Mouse (Mus musculus) 3T3-L1 (cell line): ENCODE measurements around the gene Atxn3.
A peak's percentile ranks its signal among the peaks of the same experiment; 100 is the strongest.
"Not testable (repeated sequence)": the region's sequence is repeated elsewhere in the genome, so short reads cannot be mapped to it uniquely, and the experiment has no call there.

Source experiments
- DNase-seq: peaks from one replicate; pipeline ENCODE4 v3.0.0-alpha.2; 2015; ENCODE audit warnings: low read depth, low spot score

Gene Atxn3

DNA sequence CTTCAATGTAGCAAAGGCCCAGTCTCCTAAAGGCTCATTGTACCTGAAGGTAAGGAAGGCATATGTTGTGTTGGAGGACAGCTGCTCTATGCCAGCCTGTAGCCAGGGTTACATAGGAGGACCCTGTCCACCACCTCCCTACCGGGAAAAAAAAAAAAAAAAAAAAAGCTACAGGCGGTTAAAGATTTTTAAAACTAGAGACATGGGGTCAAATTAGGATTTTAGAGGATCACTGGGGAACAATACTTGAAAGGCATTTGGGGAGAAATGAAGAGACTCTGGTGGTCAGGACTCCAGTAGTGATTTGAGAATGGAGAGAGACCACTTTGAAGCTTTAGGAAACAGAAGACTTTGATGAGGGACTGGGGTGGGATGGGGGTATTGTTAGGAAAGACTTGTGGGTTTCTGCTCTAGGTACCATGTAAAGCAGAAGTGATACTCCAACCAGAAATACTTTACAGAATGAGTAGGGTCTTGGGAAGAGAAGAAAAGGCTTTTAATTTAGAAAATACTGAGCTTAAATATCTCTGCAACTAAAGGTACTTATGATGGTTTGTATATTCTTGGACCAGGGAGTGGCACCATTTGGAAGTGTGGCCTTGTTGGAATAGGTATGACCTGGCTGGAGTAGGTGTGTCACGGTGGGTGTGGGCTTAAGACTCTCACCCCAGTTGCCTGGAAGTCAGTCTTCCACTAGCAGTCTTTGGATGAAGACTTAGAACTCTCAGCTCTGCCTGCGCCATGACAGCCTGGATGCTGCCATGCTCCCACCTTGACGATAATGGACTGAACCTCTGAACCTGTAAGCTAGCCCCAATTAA lies 1.1 kb upstream of the Atxn3 start:
- not testable (repeated sequence) for DNase-seq

DNA sequence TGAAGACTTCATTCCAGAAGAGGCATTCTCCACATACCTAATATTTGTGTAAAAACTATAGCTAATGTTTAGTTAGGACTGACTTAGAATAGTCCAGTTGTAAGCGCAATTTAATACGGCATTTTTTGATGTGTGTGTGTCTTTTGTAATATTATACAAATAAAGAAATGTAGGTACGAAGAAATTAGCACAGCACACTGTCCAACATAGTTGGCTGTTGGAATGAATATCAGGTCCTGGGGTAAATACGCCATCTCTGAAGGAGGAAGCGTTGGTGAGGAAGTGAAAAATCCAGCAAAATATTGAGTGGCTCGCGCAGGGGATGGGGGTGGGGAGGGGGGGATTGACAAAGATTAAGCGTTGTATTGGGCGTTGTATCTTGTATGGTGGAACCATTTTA lies 510 bp upstream of the Atxn3 start:
- DNase-seq, result no peak

DNA sequence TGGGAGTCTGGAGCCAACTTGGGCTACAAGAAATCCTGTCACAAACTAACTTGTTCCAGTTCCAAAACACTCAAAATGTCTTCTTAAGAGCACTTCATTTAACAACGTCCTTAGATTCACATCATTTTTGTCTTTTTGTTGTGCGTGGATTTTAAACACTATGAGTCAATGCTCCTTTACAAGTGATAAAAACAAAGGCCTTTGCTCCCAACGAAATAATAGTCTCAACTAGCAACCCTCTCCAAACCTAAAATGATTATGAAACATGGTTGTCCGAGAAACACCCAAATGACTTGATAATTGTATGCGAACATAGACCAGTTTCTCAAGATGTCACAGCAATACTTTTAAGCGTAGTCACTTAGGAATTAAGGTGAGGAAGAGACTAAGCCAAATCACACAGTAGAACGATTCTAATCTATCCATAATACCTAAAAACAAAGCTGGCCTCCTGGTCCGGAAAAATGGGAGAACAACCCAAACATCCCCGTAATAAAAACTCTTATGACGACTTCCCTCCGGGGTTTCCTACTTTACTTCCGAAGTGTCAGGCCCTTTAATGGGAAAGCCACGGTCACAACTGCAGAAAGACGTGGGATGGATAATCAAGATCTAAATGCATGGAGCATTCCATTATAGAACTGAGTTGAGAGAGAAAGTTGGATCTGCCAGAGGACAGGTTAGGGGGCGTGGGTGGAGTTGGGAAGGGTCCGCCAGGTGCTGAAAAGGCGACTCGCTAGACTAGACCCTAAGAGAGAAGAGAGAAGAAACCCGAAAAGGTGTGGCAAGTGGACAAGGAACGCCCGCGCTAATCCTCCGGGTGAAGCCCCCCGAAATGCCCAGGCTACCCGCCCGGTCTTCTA lies 736 bp downstream of the Atxn3 start:
- peak; percentile 56 for DNase-seq

DNA sequence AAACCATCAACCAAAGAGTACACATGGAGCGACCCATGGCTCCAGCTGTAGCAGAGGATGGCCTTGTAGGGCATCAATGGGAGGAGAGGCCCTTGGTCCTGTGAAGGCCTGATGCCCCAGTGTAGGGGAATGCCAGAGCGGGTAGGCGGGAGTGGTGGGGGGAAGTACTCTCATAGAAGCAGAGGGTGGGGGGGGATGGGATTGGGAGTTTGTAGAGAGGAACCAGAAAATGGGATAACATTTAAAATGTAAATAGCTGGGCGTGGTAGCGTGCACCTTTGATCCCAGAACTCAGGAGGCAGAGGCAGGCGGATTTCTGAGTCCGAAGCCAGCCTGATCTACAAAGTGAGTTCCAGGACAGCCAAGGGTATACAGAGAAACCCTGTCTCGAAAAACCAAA lies 2.2 kb downstream of the Atxn3 start:
- DNase-seq, result not testable (repeated sequence)

DNA sequence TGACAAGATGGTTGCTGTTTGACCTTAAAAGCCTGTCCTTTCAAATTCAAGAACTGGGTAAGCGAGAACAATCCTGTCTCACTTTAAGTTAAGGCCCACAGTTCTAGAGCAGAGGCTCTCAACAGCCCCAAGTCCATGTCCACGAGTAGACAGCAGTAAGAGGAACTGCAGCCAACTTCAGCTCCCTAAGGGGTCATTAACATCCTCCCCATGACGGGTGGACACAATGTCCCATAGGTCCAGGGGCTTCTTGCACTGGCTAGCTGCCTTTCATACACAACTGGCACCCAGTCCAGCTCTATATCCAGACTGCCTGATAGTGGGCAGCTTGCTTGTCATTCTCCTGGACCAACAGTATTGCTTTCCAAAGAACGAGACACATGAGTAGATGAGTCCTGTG lies 9.2 kb downstream of the Atxn3 start:
- DNase-seq, result no peak

DNA sequence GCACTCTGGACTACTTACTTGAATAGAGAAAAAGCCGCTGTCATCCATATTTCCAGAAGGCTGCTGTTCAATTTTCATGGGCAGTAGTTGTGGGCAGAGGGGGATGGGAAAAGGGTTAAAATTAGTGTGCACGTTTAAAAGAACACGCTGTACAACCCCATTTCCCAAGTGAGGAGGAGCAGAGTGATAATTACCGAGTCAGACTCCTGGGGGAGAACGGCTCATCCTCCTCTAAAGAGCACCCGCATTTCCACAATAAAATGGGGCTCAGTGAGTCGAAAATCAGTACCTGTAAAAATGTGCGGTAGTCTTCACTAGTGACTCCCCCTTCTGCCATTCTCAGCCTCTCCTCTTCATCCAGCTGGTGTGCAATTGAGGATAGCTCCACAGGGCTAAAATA lies 10.1 kb downstream of the Atxn3 start:
- no peak for DNase-seq

DNA sequence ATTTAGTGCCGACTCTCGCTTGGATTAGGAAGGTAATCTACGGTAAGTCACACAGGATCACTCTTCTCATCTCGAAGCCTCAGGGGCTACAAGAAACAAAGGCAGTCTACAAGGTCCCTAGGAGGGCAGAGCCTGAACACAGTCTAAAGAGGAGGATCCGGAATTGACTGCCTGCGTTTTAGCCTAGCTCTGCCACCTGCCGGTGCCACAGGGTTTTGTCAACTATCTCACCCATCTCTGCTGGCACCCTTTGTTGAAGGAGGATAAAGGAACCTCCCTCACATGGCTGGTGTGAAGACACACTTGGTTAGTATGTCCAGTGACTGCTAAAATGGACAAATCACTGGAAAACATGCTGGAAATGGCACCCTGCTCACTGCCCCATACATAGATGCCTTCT lies 20.5 kb downstream of the Atxn3 start:
- DNase-seq, result no peak

DNA sequence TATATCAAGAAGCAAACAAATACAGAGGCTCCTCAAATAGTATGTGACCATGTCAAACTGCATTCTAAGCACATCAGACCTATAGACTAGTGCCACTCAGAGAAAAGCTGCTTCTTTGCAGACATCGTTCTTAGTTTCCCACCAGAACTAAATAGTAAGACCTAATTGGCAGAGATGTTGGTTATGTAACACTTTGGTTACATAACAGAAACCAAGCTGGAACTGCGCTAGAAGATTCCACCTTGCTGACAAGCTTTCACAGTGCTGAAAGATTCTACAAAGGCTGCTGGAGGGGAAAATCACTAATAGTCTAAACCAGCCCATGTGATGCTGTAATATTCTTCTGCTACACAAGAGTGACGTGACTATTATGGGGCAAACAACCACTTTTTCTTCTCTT lies 22.8 kb downstream of the Atxn3 start:
- no peak for DNase-seq

DNA sequence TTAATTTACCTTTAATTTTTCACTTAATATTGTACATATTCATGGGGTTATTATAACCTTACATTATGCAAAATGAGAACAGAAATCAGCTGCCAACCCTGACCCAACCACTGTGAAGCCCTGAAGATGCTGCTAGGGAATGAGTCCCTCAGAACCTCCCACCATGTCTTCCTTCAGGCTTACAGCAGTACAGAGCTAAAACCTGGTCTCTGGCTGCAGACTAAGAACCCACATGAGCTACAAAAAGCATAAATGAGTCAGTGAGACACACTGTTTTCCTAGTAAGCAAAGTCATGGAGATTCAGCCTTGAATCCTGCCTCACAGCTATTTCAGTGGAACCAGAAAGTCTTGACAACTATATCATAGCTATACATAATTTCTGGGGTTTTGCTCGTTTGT lies 29.6 kb downstream of the Atxn3 start:
- DNase-seq, result no peak

DNA sequence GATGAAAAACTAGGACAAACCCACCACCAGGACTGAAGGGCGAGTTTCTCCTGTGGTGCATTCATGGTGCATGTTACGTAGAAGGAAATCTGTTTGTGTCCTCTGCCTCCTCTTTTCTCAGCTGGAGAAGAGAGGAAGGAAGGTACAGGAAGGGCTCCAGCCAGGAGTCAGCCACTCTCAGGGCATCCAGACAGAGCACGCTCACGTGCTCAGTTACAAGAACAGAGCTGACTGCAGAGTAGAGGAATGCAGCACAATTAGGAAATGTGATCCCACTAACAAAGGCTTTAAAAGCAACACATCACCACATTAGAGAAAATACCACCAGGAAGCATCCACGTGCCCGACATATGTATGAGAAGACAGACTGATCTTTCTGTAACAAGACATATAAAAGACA lies 35.7 kb downstream of the Atxn3 start:
- DNase-seq, result no peak

DNA sequence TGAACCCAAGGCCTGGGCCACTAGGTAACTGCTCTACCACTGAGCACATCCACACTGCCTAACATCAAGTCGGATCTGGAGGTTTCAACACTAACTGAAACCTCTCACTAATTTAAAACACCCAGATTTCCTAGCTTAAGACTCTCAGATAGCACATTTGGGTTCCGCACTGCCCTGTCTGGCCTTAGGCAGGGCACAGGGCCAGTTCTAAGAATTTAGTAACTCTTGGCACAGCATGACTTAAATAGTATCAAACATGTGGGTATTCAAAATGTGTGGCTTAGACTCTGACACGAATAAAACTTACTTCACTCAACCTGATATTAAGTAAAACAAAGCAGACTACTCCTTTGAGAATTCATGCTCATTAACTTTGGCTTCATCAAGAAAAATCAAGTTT lies 38.2 kb downstream of the Atxn3 start:
- no peak for DNase-seq

DNA sequence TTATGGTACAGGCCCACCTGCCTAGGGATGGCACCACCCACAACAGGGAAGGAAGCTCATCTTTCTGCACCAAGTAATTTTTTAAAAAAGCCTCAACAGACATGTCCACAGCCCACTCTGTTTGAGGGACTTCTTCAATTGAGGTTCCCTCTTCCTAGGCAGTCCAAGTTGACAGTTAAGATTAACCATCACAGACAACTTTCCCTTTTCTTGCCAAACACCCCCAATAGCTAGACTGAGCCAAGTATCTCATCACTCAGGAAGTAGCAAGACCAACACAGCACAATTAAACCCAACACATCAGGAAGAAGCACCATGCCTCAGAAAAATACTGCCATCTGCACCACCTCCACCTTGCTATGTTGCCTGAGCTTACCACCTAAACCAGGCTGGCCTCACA lies 40.9 kb downstream of the Atxn3 start:
- DNase-seq, result no peak

DNA sequence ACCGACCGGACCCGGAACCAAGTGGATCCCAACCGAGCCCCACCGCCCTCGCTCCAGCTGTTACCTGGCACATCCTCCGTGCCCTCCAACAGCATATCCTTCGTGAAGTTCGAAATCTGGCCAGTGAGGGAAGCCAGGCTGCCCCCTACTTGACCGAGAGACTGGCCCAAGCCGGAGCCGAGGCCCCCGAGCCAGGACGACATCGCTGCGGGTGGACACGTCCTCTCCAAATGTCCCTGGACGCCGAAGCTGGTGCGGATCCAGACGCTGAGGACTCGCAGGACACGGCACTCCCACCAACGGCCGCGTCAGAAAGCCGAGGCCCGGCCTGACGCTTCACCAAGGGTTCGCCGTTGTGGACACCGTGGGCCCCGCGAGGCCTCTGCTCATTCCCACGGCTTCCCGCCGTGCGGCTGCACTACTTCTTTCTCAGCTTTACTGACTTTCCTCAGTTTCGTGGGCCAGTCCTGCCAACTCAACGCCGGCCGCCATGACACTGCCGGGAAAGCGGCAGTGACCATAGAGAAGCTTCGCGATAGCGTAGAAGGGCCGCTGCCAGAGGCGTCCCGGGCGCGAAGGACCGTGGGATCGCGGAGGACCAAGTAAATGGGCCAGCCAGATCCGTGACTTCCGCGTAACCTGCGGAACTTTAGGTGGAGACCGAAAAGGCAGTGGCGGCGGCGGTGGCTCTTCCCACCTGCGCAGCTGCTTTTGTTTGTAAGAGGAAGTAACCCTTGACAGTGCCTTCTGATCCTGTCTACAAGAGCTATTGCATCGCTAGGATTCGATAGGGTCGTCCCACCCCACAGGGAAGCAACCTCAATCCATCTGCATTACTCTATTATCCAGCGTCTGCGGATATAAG lies 45.2 kb downstream of the Atxn3 start, which contains the start of gene Trip11:
TSS of gene Trip11 (minus strand) at position 642 of the 865 bp plus-strand sequence.
- DNase-seq, result peak; percentile 82

DNA sequence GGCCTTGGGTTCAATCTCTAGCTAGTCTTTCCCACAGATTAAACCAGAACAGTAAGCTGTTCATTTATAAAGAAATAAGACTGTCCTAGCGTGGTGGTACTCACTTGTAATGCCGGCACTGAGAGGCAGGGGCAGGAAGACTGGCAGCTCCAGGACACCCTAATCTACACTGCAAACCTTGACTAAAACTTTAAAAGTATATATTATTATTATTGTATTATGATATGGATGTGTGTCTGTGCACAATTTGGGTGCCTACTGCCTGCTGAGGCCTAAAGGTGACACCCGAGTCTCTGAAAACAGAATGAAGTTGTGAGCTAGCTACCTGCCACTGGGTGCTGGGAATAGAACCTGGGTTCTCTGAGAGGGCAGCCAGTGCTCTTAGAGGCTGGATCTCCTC lies 46.7 kb downstream of the Atxn3 start:
- peak; percentile 9 for DNase-seq

DNA sequence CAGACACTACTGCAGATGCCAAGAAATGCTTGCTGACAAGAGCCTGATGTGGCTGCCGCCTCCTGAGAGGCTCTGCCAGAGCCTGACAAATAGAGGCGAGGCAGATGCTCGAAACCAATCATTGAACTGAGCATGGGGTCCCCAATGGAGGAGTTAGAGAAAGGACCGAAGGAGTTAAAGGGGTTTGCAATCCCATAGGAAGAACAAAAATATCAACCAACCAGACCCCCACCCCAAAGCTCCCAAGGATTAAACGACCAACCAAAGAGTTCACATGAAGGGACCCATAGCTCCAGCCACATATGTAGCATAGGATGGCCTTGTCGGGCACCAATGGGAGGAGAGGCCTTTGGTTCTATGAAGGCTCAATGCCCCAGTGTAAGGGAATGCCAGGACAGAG lies 47.7 kb downstream of the Atxn3 start:
- no peak for DNase-seq

DNA sequence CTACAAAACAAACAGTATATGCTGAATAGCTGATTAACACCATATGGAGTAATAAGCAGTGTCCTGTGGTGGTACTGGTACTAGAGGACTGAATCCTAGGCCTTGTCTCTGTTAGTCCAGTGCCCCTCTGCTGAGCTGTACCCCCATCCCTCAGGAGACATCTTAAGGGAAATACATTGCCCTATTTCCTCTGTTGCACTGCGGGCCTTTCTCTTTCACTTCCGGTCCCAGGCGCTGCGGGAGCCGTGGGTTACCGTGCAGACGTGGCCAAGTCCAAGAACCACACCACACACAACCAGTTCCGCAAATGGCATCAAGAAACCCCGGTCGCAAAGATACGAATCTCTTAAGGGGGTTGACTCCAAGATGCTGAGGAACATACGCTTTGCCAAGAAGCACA lies 52.2 kb downstream of the Atxn3 start:
- DNase-seq, result no peak

DNA sequence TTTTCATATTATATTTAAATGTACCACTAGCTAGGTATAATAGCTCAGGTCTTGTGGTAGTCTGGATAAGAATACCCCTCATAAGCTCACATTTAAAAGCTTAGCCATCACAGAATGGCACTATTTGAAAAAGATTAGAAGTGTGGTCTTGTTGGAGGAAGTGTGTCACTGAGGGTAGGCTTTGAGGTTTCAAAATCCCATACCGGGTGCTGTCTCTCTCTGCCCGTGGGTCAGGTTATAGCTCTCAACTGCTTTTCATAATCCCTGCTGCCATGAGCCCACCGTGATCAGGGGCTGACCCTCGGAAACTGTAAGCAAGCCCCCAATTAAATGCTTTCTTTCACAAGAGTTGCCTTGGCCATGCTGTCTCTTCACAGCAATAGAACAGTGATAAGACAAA lies 53.1 kb downstream of the Atxn3 start:
- no peak for DNase-seq

DNA sequence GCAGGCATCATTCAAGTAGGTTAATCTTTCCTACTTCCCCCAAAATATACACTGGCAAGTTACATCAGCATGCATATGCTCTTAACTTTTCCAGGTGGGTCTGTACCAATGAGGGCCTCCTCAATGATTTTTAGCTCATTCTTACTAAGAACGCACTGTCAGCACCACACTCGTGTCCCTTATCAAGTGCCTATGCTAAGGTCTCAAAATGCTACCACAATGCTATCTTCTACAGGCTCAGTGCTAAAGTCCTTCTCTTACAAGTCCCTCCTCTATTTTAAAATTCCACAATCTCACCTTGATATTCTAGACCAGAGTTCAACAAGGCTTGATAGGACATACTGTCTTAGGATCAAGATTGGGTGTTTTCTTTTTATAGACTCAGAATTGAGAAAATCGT lies 53.9 kb downstream of the Atxn3 start:
- no peak for DNase-seq

DNA sequence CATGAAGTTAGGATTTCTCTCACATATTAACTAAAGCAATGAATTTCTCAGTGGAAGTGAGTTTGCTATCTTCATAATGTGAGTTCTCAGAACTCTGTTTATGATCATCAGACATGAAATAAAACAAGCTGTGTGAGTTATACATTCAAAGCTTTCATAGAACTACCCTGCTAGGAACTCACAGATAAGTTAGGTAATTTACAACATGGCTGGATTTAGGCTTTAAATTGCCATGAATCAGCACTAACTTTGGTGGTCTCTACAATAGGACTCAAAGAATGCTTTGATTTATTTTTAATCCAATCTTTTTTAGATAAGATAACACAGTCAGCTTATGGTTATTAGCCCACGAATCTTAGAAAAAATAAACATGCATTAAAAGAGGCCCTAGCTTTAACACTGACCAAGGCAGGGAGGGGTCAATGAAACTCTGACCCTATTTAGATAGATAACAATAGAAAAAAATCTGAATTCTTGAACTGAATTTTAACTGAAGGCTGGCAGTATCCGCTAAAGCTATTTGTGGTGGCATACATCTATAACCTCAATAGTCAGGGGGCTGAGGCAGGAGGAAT lies 58.3 kb downstream of the Atxn3 start:
- DNase-seq, result no peak

DNA sequence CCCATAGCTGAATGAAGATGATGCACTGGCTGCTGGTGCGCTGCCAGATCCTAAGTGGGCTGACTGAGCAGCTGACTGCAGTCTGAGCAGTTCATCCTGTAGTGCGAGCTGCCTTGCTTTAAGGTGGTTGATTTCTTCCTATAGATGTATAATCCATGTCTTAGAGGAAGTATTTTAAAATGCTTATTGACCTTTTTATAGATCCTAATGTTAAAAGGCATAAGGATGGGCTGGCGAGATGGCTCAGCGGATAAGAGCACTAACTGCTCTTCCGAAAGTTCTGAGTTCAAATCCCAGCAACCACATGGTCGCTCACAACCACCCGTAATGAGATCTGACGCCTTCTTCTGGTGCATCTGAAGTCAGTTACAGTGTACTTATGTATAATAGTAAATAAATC lies 59.1 kb downstream of the Atxn3 start:
- no peak for DNase-seq

DNA sequence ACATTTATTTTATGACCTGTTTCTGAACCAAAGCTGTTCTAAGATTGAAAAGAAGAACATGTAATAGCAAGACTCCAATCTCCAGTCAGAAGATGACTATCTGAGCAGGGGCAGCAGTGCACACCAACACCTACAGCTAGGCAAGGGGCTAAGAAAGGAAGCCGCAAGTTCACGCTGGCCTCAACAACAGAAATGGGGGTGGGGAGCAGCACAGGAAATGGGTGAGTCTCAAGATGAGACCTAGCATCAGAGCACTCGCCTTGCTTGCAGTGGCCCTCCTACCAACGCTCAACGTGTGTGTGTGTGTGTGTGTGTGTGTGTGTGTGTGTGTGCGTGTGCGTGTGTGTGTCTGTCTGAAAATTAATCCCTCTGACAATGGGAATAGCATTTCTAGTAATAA lies 60.9 kb downstream of the Atxn3 start:
- no peak for DNase-seq

DNA sequence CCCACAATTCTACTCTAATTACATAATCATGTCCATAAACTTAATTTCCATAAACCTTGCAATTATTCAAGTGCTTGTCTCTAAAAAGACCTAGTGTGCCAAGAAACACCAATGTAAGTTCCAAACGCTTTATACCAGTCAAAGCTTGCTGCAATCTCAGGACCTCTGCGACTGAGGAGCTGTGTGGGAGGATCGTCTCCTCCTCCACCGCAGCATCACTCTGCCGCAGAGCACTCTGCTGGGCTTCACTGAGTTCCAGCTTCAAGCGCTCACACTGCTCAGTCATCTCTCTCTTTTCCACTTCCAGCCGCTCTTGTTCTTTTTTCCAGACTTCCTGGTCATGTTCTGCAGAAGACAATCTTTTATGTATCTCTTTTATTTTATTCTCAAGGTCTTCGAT lies 64.8 kb downstream of the Atxn3 start:
- no peak for DNase-seq
